In the genomic region with DNA sequence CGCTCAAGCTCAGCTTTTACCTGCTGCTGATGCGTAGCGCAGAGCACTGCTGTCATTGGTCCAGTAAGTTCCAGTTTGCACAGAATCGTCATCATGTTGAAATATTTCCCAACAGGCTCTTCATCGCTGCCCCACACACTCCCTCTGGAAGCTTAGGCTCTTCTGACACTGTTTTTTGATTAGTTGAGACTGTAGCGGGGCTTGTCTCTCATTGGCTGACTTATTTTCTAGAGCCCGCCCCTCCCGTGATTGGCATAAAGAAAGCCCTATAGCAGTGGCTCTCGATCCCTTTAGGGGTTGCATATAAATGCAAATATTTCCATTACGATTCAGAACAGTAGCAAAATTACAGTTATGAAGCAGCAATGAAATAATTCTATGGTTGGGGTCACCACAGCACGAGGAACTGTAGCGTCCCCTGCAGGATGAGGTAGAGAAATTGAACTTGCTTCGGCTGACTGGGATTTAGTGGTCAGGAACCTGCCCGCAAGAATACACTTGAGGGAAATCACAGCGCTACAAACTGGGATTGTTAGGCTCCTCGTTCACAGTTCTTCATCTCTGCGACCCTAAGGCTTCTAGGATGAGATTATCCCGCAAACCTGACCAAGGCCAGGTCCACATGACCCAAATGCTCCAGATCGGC, we compare ENCODE assay signal across 8 mouse cellular contexts. TPM values are rescaled to one million over a fixed set of nuclear protein-coding genes. Genes with fewer than 3 reads are reported as not detected.
A peak's percentile ranks its signal among the peaks of the same experiment; 100 is the strongest.
DNase-seq lines count a peak whose midpoint lies in the region; ATAC-seq lines count a peak whose summit lies in the region.

No protein-coding gene starts in this region.

- WGBS in liver, embryonic 16.5 days (ENCODE audit: insufficient replicate concordance) = 38% methylated on average over 19 of the region's 19 CpGs
- 37% methylated on average over 19 of the region's 19 CpGs for WGBS in neural tube, embryonic 13.5 days

- no peak overlapping the region; the same call in 1 of the 2 replicates for H3K4me3 ChIP-seq in liver, embryonic 16.5 days (ENCODE audit: low read depth, low read length)
- peak overlapping the region; percentile 34 for H3K4me3 ChIP-seq in neural tube, embryonic 13.5 days

- DNase-seq in adrenal gland, postnatal 10 days = peak; percentile 65
- DNase-seq in adrenal gland, postnatal 25 days = no peak
- DNase-seq in cerebellum, adult 8-10 months = peak; percentile 77
- DNase-seq in kidney, postnatal 4 days = peak; percentile 69 to 73
- no peak for DNase-seq in ovary, adult 18-20 months (ENCODE audit: low spot score)

- peaks cover 25% of the 10 kb centered on the region for H3K27me3 ChIP-seq in liver, embryonic 16.5 days (ENCODE audit: control insufficient read depth, insufficient read depth, low read depth, low read length)
- peaks cover 42% of the 10 kb centered on the region for H3K27me3 ChIP-seq in neural tube, embryonic 13.5 days

- peak overlapping the region; percentile 32; the same call in 1 of the 2 replicates for H3K4me2 ChIP-seq in liver, embryonic 16.5 days (ENCODE audit: low read depth, low read length)
- H3K4me2 ChIP-seq in neural tube, embryonic 13.5 days = peak overlapping the region; percentile 49

- no peaks in the 10 kb centered on the region for H3K9me3 ChIP-seq in liver, embryonic 16.5 days (replicated peaks; ENCODE audit: control insufficient read depth, low read length)
- H3K9me3 ChIP-seq in neural tube, embryonic 13.5 days = no peaks in the 10 kb centered on the region

- H3K4me1 ChIP-seq in liver, embryonic 16.5 days (ENCODE audit: control insufficient read depth, low read depth, low read length) = peaks cover 10% of the 10 kb centered on the region; the same call in 1 of the 2 replicates
- H3K4me1 ChIP-seq in neural tube, embryonic 13.5 days (replicated peaks) = peaks cover 16% of the 10 kb centered on the region

- no peaks in the 10 kb centered on the region for H3K36me3 ChIP-seq in liver, embryonic 16.5 days (ENCODE audit: control insufficient read depth, insufficient read depth)
- H3K36me3 ChIP-seq in neural tube, embryonic 13.5 days = no peaks in the 10 kb centered on the region

- H3K27ac ChIP-seq in liver, embryonic 16.5 days (ENCODE audit: low read length) = no peak overlapping the region
- H3K27ac ChIP-seq in neural tube, embryonic 13.5 days (replicated peaks) = peak overlapping the region; percentile 23; the same call in 1 of the 2 replicates

- H3K9ac ChIP-seq in liver, embryonic 16.5 days (ENCODE audit: low read depth, low read length) = no peak overlapping the region
- H3K9ac ChIP-seq in neural tube, embryonic 13.5 days = 0 out of 2 replicates have a peak overlapping the region, but pooled peaks have one; percentile 36

- peak; percentile 71 for ATAC-seq in frontal cortex, adult (ENCODE audit: low TSS enrichment)
- peak; percentile 57 for ATAC-seq in liver, embryonic 16.5 days (ENCODE audit: low read depth)
- ATAC-seq in neural tube, embryonic 13.5 days (ENCODE audit: low read depth) = peak; percentile 54; the same call in 1 of the 2 replicates

RNA-seq across cellular contexts. Expression of a gene that starts 5.3 kb away (rescaled TPM):
- 10 to 100 TPM; 14.3 to 14.7 TPM for total RNA-seq in adrenal gland, postnatal 10 days (2021)
- total RNA-seq in adrenal gland, postnatal 25 days (2021) = 8.8 and 9.4 TPM in 2 replicates
- 6.0 and 7.4 TPM in 2 replicates for polyA plus RNA-seq in liver, embryonic 16.5 days (2015; fragmentation: Nextera tagmentation; extraction: Ambion mirVana)
- 25.3 and 25.9 TPM in 2 replicates for polyA plus RNA-seq in neural tube, embryonic 13.5 days (2015; fragmentation: Nextera tagmentation; extraction: Ambion mirVana)

RNA-seq across cellular contexts. Expression of a gene that starts 6.1 kb away (rescaled TPM):
- not detected for total RNA-seq in adrenal gland, postnatal 10 days (2021)
- total RNA-seq in adrenal gland, postnatal 25 days (2021) = not detected in 2 replicates
- 0.06 TPM in 1 of 2 replicates, not detected in the other for polyA plus RNA-seq in liver, embryonic 16.5 days (2015; fragmentation: Nextera tagmentation; extraction: Ambion mirVana)
- 0.50 and 0.71 TPM in 2 replicates for polyA plus RNA-seq in neural tube, embryonic 13.5 days (2015; fragmentation: Nextera tagmentation; extraction: Ambion mirVana)

RNA-seq across cellular contexts. Expression of a gene that starts 7.0 kb away (rescaled TPM):
- total RNA-seq in adrenal gland, postnatal 10 days (2021) = not detected
- not detected in 2 replicates for total RNA-seq in adrenal gland, postnatal 25 days (2021)
- polyA plus RNA-seq in liver, embryonic 16.5 days (2015; fragmentation: Nextera tagmentation; extraction: Ambion mirVana) = not detected in 2 replicates
- polyA plus RNA-seq in neural tube, embryonic 13.5 days (2015; fragmentation: Nextera tagmentation; extraction: Ambion mirVana) = 9.2 and 9.4 TPM in 2 replicates

RNA-seq across cellular contexts. Expression of a gene that starts 10.9 kb away (rescaled TPM):
- 10 to 100 TPM; 44.4 to 49.9 TPM for total RNA-seq in adrenal gland, postnatal 10 days (2021)
- 63.7 and 66.8 TPM in 2 replicates for total RNA-seq in adrenal gland, postnatal 25 days (2021)
- polyA plus RNA-seq in liver, embryonic 16.5 days (2015; fragmentation: Nextera tagmentation; extraction: Ambion mirVana) = 44.8 and 47.9 TPM in 2 replicates
- polyA plus RNA-seq in neural tube, embryonic 13.5 days (2015; fragmentation: Nextera tagmentation; extraction: Ambion mirVana) = 128 and 143 TPM in 2 replicates

RNA-seq across cellular contexts. Expression of a gene that starts 17.9 kb away (rescaled TPM):
- total RNA-seq in adrenal gland, postnatal 10 days (2021) = 10 to 100 TPM; 55.2 to 64.1 TPM
- 48.4 and 56.0 TPM in 2 replicates for total RNA-seq in adrenal gland, postnatal 25 days (2021)
- polyA plus RNA-seq in liver, embryonic 16.5 days (2015; fragmentation: Nextera tagmentation; extraction: Ambion mirVana) = 12.0 and 12.8 TPM in 2 replicates
- polyA plus RNA-seq in neural tube, embryonic 13.5 days (2015; fragmentation: Nextera tagmentation; extraction: Ambion mirVana) = 9.4 and 11.0 TPM in 2 replicates

Comparison
In these comparisons a context has a peak if more than half of its experiments do, and no peak if none do; other contexts are left out.
1. DNase-seq: peak in adrenal gland, postnatal 10 days (single experiment), cerebellum, adult 8-10 months (single experiment) and kidney, postnatal 4 days (2 of 2); none in adrenal gland, postnatal 25 days (single experiment) and ovary, adult 18-20 months (single experiment).
2. Peak in every context shown above with its lines, with median percentiles within 50 percentile points of each other: ATAC-seq.